Mouse (Mus musculus): ENCODE results near the gene Fam243.

Gene Fam243

DNA sequence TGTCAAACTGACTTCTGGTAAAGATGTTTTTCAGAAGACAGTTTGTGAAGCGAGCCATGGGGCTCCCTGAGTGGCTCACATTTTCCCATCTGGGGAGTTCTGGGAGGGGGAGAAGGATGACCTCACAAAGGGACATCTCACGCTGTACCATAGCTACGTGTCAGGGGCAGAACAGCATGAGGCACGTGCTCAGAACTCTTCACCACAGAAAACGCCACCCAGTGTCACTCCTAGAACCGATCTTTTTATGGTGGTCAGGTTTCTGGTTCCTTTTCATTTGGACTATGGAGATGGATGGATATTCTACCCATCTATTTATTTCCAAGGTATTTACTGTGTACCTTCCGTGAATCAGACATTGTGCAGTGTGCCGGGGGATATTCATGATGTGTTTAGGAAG, at the start of gene Fam243:
Gene Fam243 (minus strand): TSS at position 101 of the 400 bp plus-strand sequence.
- DNase-seq (ENCODE audit: low spot score in 2 of 2), result no peak

DNA sequence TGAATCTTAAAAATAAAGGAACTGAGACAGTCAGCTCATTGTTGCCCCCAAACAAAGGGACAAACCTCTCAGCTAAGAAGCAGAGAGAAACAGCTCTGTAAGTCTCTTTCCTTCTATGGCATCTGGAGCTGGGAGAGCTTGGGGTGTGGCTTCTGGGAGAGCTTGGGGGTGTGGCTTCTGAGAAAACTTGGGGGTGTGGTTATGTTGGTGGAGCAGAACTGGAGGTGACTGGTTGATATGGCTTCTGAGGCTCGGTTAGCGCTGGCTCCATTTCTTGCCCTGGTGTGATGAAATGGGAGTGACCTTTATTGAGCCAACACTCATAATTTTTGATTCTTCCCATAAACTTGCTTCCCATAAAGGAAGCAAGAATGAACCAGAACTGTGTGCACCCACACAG, 48.0 kb upstream of the Fam243 start:
- no peak for DNase-seq (ENCODE audit: low spot score in 2 of 2)

DNA sequence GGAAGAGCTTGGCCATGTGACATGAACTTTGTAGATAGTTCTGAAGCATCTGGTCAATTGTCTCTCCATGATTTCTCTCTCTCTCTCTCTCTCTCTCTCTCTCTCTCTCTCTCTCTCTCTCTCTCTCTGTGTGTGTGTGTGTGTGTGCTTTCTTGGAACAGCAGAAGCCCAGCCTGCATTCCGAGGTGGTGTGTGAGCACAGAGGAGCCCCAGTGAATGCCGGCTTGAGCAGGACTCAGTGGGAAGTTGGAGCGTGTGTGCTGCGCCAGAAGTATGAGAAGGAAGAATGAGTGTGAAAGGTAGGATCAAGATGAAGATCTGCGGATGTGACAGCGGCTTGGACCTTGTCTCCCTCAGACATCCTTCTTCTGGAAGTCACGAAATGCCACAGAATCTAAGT, 44.2 kb upstream of the Fam243 start:
- no peak for DNase-seq (ENCODE audit: low spot score in 2 of 2)

DNA sequence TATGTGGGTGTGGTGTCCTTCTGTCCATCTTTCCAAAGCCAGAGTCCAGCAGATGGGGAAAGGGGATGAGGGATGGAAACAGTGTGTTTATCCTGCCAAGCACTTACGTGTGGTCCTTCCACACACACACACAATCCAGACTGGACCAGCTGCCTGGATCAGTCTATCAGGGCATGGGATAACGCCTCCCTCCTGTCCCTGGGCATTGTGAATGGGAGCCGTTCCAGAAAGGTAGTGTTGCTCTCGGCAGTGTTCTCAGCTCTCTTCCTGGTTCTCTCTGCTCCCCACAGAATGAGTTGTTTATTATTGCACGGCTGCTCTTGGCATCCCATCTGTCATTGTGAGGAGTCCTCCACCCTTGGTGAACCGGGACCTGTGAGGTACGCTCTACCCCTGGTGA, 39.5 kb upstream of the Fam243 start:
- no peak for DNase-seq (ENCODE audit: low spot score in 2 of 2)

DNA sequence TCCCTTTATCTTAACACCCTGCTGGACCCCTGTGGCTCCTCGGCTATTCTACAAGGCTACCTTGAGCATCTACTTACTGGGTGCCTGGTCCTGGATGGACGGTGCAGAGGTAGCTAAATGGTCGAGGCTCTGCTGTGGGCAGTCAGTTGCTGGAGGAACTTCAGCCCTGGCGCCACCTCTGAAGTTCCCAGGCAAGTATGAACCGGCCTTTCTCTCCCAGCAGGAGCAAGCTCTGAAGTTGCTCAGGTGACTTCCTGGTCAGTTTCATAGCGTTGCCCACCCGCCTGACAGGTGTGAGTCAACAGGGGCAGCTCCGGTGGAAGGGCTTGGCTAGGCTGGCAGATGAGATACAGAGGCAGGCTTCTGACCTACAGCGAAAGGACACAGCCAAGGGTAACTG, 38.0 kb upstream of the Fam243 start, which contains the start of gene Kcne1:
Gene Kcne1 (minus strand): TSS at position 240 of the 400 bp plus-strand sequence.
- DNase-seq (ENCODE audit: low spot score in 2 of 2), result no peak

DNA sequence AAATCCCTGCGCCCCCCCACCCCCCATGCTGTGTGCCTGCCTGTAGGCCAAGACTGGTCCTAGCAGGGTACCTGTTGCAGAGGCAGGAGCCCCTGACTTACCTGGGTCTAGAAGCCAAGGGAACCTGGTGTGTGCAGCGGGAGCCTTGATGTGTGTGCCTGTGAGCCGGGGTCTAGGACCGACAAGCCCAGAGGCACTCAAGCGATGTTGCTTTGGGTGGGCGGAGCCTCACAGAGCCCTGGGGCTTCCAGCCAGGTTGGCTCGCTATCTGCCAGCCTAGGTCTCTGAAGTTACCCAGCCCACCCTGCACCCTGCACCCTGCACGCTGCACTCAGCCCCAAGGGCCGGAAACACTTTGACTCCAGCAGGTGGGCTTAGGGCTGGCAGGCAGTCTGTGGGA, 37.5 kb upstream of the Fam243 start:
- no peak for DNase-seq (ENCODE audit: low spot score in 2 of 2)

DNA sequence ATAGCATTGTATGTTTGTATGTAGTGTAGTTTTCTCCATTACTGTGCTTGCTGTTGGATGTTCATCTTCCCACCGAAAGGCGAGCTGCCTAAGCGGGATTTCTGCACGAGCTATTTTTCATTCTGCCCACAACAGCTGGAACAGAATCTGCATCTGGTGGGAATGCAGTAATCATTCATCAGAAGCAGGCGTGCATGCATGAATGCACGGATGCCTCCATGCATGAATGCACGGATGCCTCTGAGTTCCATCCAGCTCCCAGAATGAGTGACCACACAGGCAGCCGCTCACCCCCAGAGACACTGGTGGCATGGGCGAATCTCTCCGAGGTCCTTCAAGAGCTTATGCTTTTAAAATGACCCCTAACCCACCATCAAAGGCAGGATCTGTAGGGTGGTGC, 36.3 kb upstream of the Fam243 start:
- DNase-seq (ENCODE audit: low spot score in 2 of 2), result no peak

DNA sequence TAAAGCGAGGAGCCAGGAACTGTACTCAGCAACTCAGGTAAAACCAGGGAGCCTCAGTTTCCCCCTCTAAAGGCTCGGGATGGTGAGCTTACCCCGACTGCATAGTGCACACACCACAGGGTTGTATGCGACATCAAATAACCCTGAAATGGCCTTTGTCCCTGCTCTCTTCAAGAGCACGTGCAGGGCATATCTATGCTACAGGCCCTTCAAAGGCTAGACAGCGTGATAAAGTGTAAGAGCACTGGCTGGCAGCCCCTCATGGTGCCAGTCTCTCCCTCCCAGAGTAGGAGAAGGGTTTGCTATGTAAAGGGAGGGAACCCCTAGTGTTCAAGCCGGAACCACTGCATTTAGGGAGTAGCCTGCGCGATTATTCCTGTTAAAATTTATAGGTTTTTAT, 35.8 kb upstream of the Fam243 start:
- no peak for DNase-seq (ENCODE audit: low spot score in 2 of 2)

DNA sequence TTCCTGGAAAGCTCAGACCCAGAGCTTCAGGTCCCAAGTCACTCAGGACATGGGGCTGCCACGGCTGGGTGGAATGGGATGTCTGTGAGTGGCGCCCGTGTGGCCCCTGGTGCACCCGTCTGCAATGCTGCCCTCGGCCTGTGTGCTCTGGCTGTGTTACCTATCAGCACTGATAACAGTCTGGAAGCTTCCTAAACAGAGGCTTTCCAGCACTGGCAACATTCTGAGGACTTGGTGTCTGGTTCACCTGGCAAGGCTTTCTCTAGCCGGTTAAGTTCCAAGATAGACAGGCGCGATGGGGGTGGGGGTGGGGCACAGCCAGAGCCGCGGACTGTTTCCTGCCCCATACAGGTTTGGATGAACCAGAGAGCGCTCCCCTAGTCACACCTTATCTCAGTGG, 34.7 kb upstream of the Fam243 start:
- no peak for DNase-seq (ENCODE audit: low spot score in 2 of 2)

DNA sequence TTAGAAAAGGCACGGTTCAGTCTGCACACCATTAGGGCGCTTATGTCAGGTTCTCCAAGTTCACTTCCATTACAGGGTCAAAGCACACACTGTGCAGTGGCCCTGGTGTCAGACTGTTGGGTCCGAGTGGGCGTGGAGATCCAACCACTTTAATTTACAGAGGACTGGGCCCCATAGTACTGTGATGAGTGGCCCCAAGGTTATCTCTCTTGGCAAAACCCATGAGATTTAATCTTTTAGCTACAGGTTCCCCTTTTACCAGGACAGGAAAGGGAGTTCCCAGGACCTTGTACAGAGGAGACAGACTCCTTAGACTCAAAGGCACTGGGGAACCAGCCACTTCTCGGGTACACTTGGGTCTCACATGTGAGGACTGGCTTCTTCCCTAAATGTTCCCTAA, 34.1 kb upstream of the Fam243 start:
- no peak for DNase-seq (ENCODE audit: low spot score in 2 of 2)

DNA sequence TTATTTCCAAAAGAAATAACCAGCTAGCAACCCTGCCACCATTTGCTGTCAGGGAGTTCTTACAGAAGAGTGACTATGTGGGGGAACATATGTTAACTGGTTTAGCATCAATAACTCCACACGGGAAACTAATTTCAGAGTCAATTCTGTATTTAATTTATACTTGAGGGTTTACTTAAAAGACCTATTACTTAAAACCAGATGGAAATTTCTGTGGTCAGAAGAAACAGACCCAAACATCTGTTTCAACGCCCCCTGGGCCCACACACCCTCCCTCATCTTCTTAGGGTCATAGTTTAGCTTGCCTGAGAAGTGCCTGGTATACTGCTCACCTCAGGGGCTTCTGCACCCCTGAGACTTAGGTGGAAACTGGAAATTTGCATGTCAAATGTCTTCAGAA, 32.7 kb upstream of the Fam243 start:
- no peak for DNase-seq (ENCODE audit: low spot score in 2 of 2)

DNA sequence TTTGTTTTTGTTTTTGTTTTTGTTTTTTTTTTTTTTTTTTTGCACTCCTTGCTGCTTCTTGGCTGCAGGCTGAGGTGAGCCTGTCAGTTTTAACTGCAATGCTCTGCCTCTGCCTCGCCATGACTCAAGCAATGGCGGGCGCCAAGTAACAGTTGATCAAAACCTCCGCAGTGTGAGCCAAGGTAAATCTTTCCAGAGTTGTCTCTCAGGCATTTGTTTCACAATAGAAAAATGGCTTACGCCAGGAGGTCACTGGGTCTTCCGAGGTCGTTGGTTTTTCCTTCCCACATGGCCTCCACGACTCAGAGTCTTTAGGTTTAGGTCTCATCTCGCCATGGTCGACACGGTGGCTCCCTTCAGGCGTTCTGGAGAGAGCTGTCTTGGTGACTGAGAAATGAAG, 32.1 kb upstream of the Fam243 start:
- DNase-seq (ENCODE audit: low spot score in 2 of 2), result no peak

DNA sequence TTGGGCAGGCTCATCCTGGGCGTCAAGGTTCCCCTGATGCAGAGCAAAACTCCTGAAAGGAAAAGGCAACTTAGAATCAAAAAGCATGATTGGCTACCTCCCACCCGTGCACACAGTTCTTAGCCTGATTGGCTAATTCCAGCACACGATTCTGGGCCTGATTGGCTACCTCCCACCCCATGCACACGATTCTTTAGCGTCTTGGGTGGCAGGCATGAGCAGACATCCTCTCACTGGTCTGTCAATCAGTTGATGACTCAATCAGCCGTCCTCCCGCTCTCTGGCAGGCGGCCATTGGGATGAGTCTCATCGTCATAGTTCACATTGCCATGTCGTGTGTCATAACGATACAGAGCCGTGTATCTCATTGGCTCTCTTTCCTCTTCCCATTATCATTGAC, 27.7 kb upstream of the Fam243 start:
- DNase-seq (ENCODE audit: low spot score in 2 of 2), result no peak

DNA sequence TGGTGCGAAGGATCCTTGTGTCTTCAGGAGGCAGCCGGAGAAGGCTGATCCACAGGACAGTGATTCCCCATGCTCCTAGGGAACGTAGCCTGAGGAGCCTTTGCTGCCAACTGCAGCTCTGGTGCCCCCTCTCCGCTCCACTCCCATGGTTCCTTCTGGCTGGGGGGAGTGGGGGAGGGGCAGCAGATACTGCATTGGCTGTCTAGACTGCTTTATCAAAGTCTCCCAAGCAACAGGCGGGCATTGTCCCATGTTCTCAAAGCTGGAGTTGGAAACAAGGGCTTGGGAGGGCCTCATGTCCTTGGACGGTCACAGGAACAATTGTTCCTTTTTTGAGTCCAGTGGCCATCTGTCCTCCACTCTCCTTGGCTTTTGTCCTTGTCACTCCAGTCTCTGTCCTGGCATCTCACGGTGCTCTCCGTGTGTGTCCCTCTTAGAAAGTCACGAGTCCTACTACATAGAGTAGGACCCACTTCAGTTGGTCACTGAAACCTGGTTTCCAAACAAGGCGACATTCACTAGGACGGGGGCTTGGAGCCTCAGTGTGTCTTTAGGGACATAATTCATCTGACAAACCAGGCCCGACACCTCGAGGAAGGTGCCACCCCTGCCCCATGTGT, 25.2 kb upstream of the Fam243 start:
- no peak for DNase-seq (ENCODE audit: low spot score in 2 of 2)

DNA sequence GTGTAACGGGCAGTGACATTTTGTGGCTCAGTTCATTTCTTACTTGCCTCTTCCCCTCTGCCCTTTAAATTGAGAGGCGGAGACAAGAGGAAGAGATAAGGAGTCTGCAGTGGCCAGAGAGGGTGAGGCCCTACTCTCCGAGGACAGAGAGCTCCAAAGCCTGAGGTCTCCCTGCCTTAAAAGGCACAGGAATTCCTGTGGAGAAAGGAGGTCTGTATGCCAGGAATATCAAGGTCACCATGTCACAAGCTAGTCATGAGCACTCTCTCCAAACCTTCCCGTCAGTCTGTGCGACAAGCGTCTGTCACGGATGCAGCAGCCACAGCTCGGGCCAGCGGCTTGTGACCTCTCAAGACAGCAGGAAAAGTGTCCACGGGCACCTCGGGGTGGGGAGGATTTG, 23.9 kb upstream of the Fam243 start:
- DNase-seq (ENCODE audit: low spot score in 2 of 2), result no peak

DNA sequence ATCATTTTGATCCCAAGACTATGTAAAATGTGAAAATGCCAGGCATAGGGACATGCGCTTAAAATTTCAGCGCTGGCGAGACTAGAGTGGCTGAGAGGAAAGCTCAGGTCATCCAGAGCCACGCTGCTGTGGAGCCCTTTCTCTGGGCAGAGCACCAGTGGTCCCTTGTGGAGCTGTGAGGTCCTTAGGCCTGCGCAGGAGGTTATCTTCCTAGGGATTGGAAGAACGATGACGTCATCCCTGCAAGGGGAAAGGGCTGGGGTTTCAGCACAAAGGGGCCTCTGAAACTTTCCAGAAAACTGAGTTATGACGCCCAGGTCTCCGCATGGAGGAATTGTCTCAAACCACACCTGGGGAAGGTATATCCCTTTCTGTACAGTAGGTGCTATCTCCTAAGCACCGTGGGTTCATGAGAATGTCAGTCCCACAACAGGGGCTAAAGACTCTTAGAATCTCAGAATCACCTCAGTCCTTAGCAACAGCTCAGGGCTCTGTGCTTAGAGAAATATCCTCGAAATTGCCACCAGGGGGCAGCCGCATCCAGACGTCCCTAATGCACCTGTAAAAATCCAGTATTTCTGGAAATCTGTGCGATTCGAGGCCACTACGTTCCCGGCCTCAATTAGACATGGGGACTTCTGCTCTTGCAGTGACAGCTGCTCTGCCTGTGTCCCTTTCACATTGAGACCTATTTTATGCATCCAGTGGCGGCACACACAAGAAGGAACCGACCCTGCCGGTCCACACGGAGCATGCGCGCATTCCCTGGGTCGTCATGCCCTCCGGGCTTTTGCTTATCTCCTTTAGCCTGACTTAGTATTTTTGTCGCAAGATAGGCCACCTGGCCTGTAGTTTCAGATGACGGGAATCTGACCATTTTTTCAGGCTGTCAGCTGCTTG, 19.6 kb upstream of the Fam243 start:
- peak; percentile 30 to 41 for DNase-seq (ENCODE audit: low spot score in 2 of 2)

DNA sequence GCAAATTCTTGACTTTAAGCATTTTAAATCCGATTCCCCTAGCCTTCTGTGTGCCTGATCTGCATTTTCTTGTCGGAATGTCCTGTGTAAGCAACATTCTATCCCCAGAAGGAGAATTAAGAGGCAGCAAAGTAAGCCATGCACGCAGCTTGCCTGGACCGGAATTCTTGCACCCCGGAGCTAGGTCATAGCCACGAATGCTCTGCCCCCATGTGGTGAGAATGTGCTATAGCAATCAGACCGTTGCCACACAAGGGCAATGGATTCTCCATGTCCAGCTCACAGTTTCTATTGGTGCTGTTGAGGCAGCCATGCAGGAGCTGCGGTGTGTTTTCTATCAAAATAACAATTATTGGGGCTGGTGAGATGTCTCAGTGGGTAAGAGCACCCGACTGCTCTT, 15.0 kb upstream of the Fam243 start:
- DNase-seq (ENCODE audit: low spot score in 2 of 2), result peak; percentile 54 to 58

DNA sequence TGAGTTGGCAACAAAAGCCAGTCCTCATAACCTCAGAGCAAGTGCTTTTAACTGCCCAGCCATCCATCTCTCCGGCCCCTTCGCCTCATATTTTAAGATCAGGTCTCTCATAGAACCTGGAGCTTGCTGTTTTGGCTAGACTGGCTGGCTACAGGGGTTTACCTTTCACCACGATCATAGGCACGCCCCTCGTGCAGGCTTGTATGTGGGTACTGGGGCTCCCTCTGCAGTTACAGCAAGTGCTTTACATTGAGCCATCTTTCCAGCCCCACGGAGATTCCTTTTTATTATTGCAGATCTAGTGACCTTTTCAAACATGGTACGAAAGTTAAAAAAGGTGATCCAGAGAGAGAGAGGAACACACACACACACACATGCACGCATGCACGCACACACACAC, 13.4 kb upstream of the Fam243 start:
- no peak for DNase-seq (ENCODE audit: low spot score in 2 of 2)

DNA sequence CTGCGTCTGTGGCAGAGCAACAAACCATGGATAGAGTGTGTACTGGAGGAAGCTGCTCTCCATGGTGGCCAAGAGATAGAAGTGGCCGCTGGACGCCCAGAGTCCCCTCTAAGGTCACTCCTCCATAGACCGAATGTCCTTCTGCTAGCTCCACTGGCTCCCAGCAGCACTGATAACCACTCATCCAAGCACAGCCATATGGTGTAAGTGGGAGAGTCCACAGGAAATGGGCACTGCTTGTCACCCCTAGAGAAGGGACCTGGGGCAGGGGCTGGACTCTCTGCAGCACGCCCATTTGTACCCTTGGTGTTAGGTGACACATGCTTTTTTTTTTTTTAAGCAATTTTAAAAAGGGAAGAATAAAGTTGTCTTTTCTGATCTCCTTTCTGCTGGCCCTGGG, 9.7 kb upstream of the Fam243 start:
- DNase-seq (ENCODE audit: low spot score in 2 of 2), result no peak

DNA sequence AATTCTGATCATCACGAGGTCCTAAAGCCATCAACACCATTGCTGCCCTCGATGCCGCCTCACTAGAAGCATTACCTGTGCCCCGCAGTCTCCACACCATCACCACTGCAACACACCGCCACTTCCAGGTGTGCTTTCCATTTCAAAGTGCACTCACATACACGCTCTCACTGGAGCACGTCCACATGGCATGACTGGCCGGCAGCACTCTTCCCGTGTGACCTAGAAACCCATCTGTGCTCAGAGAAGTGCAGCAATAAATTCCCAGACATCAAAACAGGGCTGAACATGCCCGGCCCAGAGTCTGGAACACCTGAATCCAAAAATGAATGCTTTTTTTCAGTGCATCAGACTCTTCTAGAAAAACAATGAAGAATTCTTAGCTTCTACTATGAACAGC, 6.7 kb upstream of the Fam243 start:
- no peak for DNase-seq (ENCODE audit: low spot score in 2 of 2)

DNA sequence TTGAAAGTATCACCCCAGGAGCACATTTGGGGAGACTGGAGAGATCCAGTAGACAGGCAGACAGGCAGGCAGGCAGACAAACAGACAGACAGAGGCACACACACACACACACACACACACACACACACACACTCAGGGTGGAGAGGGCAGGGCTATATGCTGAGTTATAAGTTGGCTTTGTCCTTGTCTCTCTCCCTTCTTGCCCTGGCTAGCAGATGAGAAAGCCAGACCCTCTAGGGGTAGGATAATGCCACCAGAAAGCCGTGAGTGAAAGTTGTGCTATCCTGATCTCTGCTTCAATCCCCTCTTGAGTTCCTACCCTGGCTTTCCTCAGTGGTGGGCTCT, 3.8 kb upstream of the Fam243 start:
- no peak for DNase-seq (ENCODE audit: low spot score in 2 of 2)

DNA sequence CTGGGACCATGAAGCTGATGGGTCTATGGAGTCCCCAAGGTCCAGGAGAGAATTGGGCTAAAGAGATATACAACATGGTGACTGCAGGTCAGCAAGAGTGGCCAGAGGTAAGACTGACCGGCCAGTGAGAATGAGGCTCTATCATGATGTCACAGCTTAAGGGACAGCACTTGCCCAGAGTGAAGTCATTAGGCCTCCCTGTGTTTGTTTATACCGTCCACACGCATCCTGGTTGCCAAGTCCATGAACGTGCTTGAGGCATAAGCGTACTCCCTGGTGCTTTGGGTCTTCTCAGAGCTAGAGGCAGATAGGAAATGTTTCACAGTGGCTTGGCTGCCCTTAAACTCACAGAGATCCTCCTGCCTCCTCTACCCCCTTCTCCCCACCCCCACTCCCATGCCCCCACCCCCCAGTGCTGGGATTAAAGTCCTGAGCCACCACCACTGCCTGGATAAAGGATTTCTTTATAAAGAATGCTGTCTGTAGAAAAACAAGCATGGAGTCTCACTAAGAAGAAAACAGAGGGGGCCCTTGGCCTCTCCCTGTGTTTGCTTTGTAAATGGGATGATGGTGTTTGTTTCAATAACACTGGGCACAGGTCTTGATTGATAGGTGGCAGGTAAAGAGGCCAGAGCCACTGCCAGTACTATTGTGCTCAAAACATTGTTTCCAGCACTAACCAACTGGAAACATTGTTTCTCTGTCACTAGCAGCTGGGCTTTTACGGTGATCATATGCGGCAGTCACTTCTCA, 3.2 kb upstream of the Fam243 start:
- DNase-seq (ENCODE audit: low spot score in 2 of 2), result no peak

DNA sequence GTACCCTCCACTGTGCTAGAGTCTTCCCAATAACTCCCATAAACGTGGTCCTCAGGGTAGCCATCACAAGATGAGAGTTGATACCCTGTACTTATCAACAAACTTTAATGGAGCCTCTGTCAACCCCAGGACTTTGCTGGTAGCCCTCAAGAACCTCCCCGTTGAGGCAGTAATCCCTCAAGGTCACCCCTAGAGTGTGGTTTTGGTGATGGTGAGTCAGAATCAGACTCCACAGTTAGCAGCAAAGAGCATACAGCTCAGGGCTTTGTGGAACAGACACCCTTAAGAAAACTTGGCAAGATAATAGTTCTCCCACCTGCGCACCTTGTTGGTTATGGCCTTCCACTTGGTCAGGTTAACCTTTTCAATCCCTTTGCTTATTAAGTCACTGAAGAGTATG, 880 bp downstream of the Fam243 start:
- no peak for DNase-seq (ENCODE audit: low spot score in 2 of 2)
